16 mouse cellular contexts compared by ENCODE assay signal in the genomic region with DNA sequence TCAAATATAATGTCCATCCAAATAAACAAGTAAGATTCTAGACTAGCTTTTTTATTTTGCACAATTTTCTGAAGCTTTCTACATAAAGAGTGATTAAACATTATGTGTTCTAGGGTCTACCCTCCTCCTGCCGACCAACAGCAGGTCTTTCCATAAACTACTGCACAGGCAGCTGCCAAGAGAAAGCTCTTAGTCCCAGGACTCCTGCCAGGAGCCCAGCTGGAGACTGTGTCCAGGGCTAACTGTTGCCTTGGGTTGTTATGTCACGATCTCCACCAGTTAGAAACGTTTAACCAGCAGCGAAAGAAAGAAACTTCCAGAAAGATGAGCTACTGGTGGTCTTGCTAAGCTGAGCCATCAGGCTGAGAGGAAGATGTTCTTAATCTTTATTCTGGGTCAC.
DNase-seq lines count a peak whose midpoint lies in the region; ATAC-seq and TF ChIP-seq lines count a peak whose summit lies in the region.
"Had no signal": no experiment of that assay in that cellular context is flagged by ENCODE, and none has a peak within 500 bp of the region (broad histone marks: within the 10 kb centered on the region; RNA-seq: fewer than 3 reads in every experiment).

No protein-coding gene starts in this region.

- ATAC-seq in hindbrain, postnatal 0 days = no peak
- ATAC-seq in hindbrain, embryonic 14.5 days (ENCODE audit: low FRiP score) = no peak
- ATAC-seq in forebrain, embryonic 15.5 days (replicated peaks) = no peak
- ATAC-seq in erythroid progenitor cell, adult 5-6 weeks (replicated peaks; ENCODE audit: low FRiP score, poor library complexity, severe bottlenecking) = no peak
- ATAC-seq: forebrain, embryonic 14.5 days; intestine, embryonic 16.5 days; midbrain, embryonic 16.5 days; Patski had no signal

- no peak overlapping the region for H3K4me3 ChIP-seq in hindbrain, postnatal 0 days (ENCODE audit: low read length)
- H3K4me3 ChIP-seq in hindbrain, embryonic 14.5 days (replicated peaks; ENCODE audit: low read length) = no peak overlapping the region
- no peak overlapping the region for H3K4me3 ChIP-seq in gastrocnemius, adult 2 months
- no peak overlapping the region for H3K4me3 ChIP-seq in forebrain, embryonic 15.5 days
- H3K4me3 ChIP-seq: embryonic facial prominence, embryonic 13.5 days; liver, embryonic 15.5 days had no signal

- no peaks in the 10 kb centered on the region for H3K9me3 ChIP-seq in hindbrain, postnatal 0 days (ENCODE audit: low read length)
- H3K9me3 ChIP-seq in hindbrain, embryonic 14.5 days (ENCODE audit: control insufficient read depth, low read length) = no peaks in the 10 kb centered on the region
- H3K9me3 ChIP-seq in forebrain, embryonic 15.5 days = no peaks in the 10 kb centered on the region
- H3K9me3 ChIP-seq: embryonic facial prominence, embryonic 13.5 days; liver, embryonic 15.5 days had no signal

- H3K27me3 ChIP-seq in hindbrain, postnatal 0 days (ENCODE audit: insufficient read depth, low read length) = no peaks in the 10 kb centered on the region
- no peaks in the 10 kb centered on the region for H3K27me3 ChIP-seq in hindbrain, embryonic 14.5 days (ENCODE audit: control insufficient read depth, insufficient read depth, low read length)
- no peaks in the 10 kb centered on the region for H3K27me3 ChIP-seq in forebrain, embryonic 15.5 days
- H3K27me3 ChIP-seq: embryonic facial prominence, embryonic 13.5 days; liver, embryonic 15.5 days had no signal

- peaks cover 5% of the 10 kb centered on the region; the same call in 1 of the 2 replicates for H3K4me1 ChIP-seq in hindbrain, postnatal 0 days (ENCODE audit: insufficient read depth, low read length)
- H3K4me1 ChIP-seq in hindbrain, embryonic 14.5 days (replicated peaks; ENCODE audit: control insufficient read depth, insufficient read depth, low read length) = no peaks in the 10 kb centered on the region
- no peaks in the 10 kb centered on the region for H3K4me1 ChIP-seq in forebrain, embryonic 15.5 days
- H3K4me1 ChIP-seq: embryonic facial prominence, embryonic 13.5 days; liver, embryonic 15.5 days had no signal

- intact Hi-C loops in gastrocnemius, adult 2 months (cut with DNase I) = no loop called here
- intact Hi-C loops in heart, postnatal 36 days (cut with DNase I) = no loop called here

- no peak overlapping the region for H3K27ac ChIP-seq in hindbrain, postnatal 0 days
- no peak overlapping the region for H3K27ac ChIP-seq in hindbrain, embryonic 14.5 days
- H3K27ac ChIP-seq in gastrocnemius, adult 2 months = no peak overlapping the region
- no peak overlapping the region for H3K27ac ChIP-seq in forebrain, embryonic 15.5 days (replicated peaks)
- H3K27ac ChIP-seq: embryonic facial prominence, embryonic 13.5 days; liver, embryonic 15.5 days had no signal

- no peak overlapping the region for H3K9ac ChIP-seq in hindbrain, postnatal 0 days (replicated peaks; ENCODE audit: low read length)
- no peak overlapping the region for H3K9ac ChIP-seq in hindbrain, embryonic 14.5 days
- H3K9ac ChIP-seq in forebrain, embryonic 15.5 days (replicated peaks) = no peak overlapping the region
- H3K9ac ChIP-seq: embryonic facial prominence, embryonic 13.5 days; liver, embryonic 15.5 days had no signal

- TF ChIP-seq CTCF in hindbrain, postnatal 0 days (IDR thresholded peaks at IDR 0.05; ENCODE audit: low read depth) = no peak
- TF ChIP-seq CTCF in gastrocnemius, adult 2 months (IDR thresholded peaks at IDR 0.05) = no peak

- H3K36me3 ChIP-seq in hindbrain, postnatal 0 days (ENCODE audit: insufficient read depth, low read length) = no peaks in the 10 kb centered on the region
- no peaks in the 10 kb centered on the region for H3K36me3 ChIP-seq in hindbrain, embryonic 14.5 days (replicated peaks; ENCODE audit: control insufficient read depth, insufficient read depth)
- H3K36me3 ChIP-seq in forebrain, embryonic 15.5 days = no peaks in the 10 kb centered on the region
- H3K36me3 ChIP-seq: embryonic facial prominence, embryonic 13.5 days; liver, embryonic 15.5 days had no signal

- WGBS in hindbrain, postnatal 0 days = 38% methylated on average over 4 of the region's 4 CpGs
- 61% methylated on average over 4 of the region's 4 CpGs for WGBS in hindbrain, embryonic 14.5 days
- 61% methylated on average over 4 of the region's 4 CpGs for WGBS in forebrain, embryonic 15.5 days

- no peak overlapping the region for H3K4me2 ChIP-seq in hindbrain, postnatal 0 days (ENCODE audit: low read depth, low read length)
- H3K4me2 ChIP-seq in hindbrain, embryonic 14.5 days (replicated peaks) = no peak overlapping the region
- no peak overlapping the region for H3K4me2 ChIP-seq in forebrain, embryonic 15.5 days (replicated peaks)
- H3K4me2 ChIP-seq: embryonic facial prominence, embryonic 13.5 days; liver, embryonic 15.5 days had no signal

- DNase-seq in hindbrain, postnatal 0 days (ENCODE audit: low spot score) = peak; percentile 48
- no peak for DNase-seq in hindbrain, embryonic 14.5 days (ENCODE audit: low spot score)
- DNase-seq in gastrocnemius, adult 2 months = peak; percentile 59
- DNase-seq in heart, postnatal 36 days = peak; percentile 67 to 73
- peak; percentile 71 for DNase-seq in lung, postnatal 10 days
- DNase-seq: adrenal gland, postnatal 25 days; cerebellum, adult 18-20 months; right cerebral cortex, postnatal 4 days had no signal
